Mouse (Mus musculus) bone marrow macrophage, adult 2 months (primary cell): ENCODE data around the gene E130114P18Rik. TPM values are rescaled to one million over a fixed set of nuclear protein-coding genes. Genes with fewer than 3 reads are reported as not detected.

Experiments
- H3K27ac ChIP-seq: 2 replicates; pipeline ENCODE4 v1.5.1; 2012; ENCODE audit warnings: low read depth, low read length; ENCODE audit not compliant: insufficient read depth
- H3K4me1 ChIP-seq: 2 replicates; pipeline ENCODE4 v1.6.1; 2012; ENCODE audit warnings: low read length; ENCODE audit not compliant: control insufficient read depth, insufficient read depth
- H3K4me3 ChIP-seq: 2 replicates; pipeline ENCODE4 v1.5.1; 2012; ENCODE audit warnings: mild to moderate bottlenecking, low read length, moderate library complexity; ENCODE audit not compliant: insufficient read depth
- CTCF ChIP-seq: IDR thresholded peaks from 2 replicates; pipeline ENCODE4 v1.5.1; 2012; ENCODE audit warnings: low read depth, mild to moderate bottlenecking, low read length, moderate library complexity
- POLR2A ChIP-seq: IDR thresholded peaks from 2 replicates; pipeline ENCODE4 v1.6.1; 2012; ENCODE audit warnings: mild to moderate bottlenecking, low read depth, low read length, borderline replicate concordance
- polyA plus RNA-seq: library from polyadenylated mRNA; stranded (reverse); fragments of >200 nt; gene quantifications from 2 replicates; pipeline ENCODE4 v1.2.4, GENCODE M21; 2012; ENCODE audit not compliant: missing spikeins, insufficient read depth, insufficient read length

The E130114P18Rik gene
- polyA plus RNA-seq, 1 experiment, result not detected

DNA sequence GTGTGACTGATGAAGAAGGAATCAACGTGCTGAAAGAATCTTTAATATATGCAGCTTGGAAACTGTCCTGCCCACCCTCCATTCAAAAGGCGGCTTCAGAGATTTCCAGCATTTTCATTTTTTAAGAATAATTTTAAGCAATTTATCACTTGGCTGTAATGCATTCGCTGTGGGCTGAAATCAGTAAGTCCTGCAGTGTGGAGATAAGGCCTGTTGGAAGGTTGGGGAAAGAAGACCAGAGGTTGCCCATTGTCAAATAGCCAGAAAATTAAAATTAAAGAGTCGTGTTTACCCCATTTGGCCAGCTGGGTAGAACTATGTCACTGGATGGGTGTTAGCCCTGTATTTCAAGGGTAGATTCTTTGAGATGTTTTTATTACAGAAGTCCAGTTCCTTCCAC is 168.5 kb downstream of the E130114P18Rik start:
- Histone ChIP-seq H3K4me3 (no peak overlapping the region), H3K4me1 (no peaks in the 10 kb centered on the region), H3K27ac (no peak overlapping the region)
- no peak for TF ChIP-seq CTCF
- TF ChIP-seq POLR2A, result no peak

DNA sequence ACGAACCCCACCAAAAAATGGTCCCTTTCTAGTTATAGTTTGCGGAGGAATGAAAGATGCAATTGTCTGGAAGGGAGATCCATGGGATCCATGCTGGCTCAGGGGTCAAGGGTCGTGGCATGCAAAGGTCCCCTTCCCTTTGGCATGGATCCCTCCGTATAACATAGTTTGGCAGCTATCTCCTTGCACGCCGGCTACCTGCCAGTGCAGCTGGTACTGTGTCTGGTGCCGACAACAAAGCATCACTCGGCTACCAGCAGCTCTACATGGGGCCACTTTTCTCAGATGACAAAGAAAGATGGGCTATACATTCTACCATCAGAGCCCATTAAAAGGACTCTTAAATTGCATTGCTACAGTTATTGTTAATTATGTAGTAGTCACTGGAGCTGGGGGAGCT is 169.2 kb downstream of the E130114P18Rik start:
- no peak for TF ChIP-seq CTCF
- TF ChIP-seq POLR2A, result no peak
- Histone ChIP-seq H3K4me3 (no peak overlapping the region), H3K4me1 (no peaks in the 10 kb centered on the region), H3K27ac (no peak overlapping the region)

DNA sequence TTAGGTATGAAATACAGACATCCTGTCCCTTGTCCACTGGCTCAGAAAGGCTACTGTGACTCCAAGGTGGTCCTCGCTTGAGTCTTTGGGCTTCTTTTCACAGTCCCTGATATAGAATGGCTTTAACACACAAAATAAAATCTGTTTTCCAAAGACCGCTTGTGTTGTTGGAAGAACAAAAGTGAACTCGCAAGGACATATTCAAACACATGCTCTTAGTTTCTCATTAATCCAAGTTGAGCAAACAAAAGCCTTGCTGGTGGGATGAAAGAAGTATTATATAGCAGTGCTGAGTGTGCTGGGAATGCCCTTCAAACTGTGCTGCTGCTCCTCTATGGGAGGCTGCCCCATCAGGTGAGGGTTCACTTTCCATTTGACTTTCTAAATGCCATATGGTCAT is 169.7 kb downstream of the E130114P18Rik start:
- TF ChIP-seq POLR2A (no peak), CTCF (no peak)

DNA sequence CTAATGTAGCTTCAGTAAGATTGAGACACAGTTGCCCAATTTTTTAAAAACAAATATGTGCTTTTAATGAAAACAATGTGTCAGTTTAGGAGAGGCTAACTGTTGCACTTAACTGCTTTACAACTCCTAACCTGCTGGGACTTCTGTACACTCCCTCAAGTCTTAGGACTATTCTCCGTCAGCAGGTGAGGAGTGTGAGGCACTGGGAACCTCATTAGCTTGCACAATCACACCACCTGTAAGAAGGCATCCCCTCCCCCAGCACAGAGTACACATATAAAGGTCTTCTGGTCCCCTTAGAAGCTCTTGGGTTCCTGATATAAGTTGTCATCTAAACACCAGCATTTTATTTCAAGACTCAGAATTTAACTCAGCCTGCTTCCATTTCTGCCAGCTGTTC is 170.7 kb downstream of the E130114P18Rik start:
- no peaks in the 10 kb centered on the region for H3K4me1 ChIP-seq
- no peak overlapping the region for H3K27ac ChIP-seq
- TF ChIP-seq POLR2A, result no peak
- no peak for TF ChIP-seq CTCF
- no peak overlapping the region for H3K4me3 ChIP-seq

More for the DNA sequence above, 169.7 kb downstream of the E130114P18Rik start:
- H3K4me1 ChIP-seq, result no peaks in the 10 kb centered on the region
- H3K27ac ChIP-seq, result no peak overlapping the region
- no peak overlapping the region for H3K4me3 ChIP-seq

DNA sequence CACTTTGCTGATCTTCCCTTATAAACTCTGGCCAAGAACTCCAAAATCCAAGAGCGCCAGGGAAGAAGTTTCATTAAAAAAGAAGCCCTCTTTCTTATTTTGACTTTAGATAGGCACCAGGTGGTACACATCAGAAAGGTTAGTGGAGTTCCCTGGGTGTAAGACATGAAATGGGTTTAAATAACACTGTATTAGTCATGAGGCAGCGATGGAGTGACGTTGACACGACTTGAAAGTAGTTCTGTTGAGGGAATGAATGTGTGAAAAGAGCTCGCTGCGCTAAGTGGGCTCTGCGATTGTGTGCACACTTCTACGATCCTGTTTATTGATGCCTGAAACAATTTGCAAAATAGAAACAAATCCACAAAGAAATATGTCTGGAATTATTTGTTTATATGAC is 171.4 kb downstream of the E130114P18Rik start:
- Histone ChIP-seq H3K27ac (no peak overlapping the region), H3K4me3 (no peak overlapping the region)
- TF ChIP-seq POLR2A (no peak), CTCF (no peak)

DNA sequence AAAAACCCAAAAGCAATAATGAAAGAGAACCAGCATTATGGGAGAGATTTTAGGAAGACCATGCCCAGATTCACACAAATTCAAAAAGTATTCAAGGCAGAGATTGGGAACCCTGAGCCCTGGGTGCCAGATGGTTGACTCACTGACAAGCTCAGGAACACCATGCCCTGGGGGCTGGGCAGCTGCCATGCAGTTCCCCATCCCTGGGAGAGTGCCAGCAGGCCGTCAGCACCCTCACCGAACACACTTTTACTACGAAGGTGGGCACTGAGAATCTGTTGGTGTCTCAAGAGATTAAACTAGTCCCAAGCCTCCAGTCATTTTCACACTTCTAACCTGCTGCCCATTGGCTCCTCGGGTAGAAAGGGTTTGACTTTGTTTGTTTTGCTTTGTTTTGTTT is 175.3 kb downstream of the E130114P18Rik start:
- H3K27ac ChIP-seq, result no peak overlapping the region
- no peaks in the 10 kb centered on the region for H3K4me1 ChIP-seq
- TF ChIP-seq CTCF, result no peak
- no peak for TF ChIP-seq POLR2A
- no peak overlapping the region for H3K4me3 ChIP-seq

More for the DNA sequence above, 171.4 kb downstream of the E130114P18Rik start:
- no peaks in the 10 kb centered on the region for H3K4me1 ChIP-seq

DNA sequence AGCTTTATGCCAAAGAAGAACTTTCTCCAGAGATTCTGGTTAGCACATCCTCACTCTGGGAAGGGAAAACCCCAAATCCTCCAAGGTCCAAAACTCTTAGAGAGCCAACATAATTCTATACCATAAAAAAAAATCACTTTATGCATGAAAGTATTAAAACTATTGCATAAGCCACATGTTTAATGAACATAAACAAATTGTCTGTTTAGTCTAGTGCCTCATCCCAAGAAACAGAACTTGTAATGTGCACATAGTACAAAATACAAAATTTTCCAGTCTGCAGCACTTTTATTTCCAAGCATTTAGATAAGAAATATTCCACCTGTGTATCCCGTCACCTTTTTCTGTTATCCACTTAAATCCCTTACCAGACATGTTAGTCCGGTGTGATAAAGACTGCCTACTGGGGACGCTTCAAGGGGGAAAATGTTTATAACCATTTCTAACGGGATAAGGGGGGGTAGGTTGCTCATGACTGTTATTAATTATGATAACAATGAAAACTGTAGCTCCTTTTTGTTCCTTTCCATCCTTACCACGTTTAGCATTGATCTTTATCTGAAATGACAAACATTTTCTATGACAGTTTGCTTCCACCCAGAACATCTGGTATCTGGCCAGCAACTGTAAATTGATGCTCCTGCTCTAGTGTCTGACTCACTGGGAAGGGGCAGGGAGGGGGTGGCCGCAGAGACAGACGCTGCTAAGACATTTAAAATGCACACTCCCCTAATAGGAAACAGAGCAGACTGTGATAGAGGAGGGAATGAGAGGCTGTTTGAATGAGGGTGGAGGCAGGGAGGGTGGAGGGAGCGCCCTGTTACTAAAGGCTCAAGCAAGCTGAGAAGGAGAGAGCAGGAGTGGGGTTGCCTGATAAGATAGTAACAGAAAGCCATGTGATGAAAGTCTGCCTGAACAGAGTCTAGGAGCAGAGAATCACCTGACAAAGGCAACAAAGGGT is 176.7 kb downstream of the E130114P18Rik start:
- TF ChIP-seq POLR2A, result no peak
- TF ChIP-seq CTCF, result no peak
- Histone ChIP-seq H3K4me3 (no peak overlapping the region), H3K27ac (no peak overlapping the region), H3K4me1 (no peaks in the 10 kb centered on the region)

DNA sequence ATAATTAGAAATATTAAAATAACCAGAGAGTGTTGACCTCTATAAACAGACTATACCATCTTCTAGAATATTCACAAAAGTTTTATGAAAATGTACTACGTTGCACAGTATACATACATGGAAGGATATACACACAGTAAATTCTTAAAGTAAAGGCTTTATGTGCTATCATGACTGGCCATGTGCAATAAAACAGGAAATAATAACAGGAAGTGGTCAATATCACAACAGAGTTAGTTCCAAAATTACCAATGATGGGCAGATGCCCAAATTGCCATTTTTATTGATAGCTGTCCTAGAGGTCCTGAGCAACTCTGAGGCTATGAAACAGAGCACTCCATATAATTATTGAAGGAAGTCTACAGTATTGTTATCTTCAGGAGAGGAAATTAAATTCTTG is 180.4 kb downstream of the E130114P18Rik start:
- Histone ChIP-seq H3K4me1 (no peaks in the 10 kb centered on the region), H3K27ac (no peak overlapping the region), H3K4me3 (no peak overlapping the region)
- TF ChIP-seq POLR2A (no peak), CTCF (no peak)

DNA sequence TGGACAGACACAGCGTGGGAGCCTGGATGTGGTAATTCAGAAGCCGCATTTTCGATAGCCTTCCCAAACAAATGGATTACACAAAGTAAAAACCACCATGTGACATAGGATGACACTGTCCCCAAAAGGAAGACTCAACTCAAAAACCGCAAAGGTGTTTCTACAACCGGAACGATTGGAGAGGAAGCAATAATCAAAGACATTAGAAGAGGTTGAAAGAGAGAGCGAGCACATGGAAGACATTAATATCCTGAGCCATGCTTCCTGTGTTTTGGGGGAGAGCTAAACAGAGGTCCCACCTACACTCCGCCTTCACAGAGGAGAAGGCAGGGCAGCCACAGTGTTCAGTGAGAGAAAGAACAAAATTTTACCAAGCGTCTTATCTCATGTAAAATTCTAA is 181.5 kb downstream of the E130114P18Rik start:
- H3K4me1 ChIP-seq, result no peaks in the 10 kb centered on the region
- TF ChIP-seq CTCF, result no peak
- no peak for TF ChIP-seq POLR2A
- H3K4me3 ChIP-seq, result no peak overlapping the region
- H3K27ac ChIP-seq, result no peak overlapping the region

DNA sequence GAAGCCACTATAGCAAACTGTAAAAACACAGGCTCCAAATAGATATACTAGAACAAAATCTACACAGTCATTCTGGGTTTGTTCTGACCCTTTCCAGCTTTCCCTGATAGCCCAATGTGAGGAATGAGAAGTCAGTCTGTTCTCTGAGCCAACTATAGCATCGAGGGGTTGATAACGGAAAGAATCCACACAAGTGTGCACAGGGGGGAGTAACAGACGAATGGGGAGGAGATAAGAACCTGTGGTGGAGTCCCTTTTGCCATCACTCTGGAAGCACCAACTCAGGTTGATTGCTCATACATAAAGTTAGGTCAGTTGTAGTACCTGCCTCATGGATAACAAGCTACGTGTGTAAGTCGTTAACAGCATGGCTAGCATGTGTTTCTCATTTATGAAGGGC is 184.0 kb downstream of the E130114P18Rik start:
- Histone ChIP-seq H3K4me3 (no peak overlapping the region), H3K27ac (no peak overlapping the region), H3K4me1 (no peaks in the 10 kb centered on the region)
- TF ChIP-seq CTCF, result no peak
- TF ChIP-seq POLR2A, result no peak

DNA sequence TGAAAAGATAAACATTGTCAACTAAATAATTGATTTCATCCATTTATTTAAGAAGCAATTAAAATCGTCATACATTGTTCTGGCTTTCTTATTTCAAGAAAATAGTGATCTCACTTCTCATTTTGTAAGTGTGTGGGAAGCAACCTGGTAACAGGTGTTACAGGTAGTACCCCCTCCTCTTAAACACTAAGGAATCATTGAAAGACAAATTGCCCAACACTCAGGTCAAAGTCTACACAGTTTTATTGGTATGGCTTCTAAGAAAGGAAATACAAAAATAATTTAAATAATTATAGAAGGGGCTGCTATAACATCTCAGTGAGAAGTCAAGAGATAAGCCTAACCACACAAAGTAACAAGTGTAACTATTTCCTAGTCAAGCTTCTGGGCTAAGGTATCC is 188.1 kb downstream of the E130114P18Rik start:
- Histone ChIP-seq H3K4me3 (no peak overlapping the region), H3K4me1 (no peaks in the 10 kb centered on the region), H3K27ac (no peak overlapping the region)
- TF ChIP-seq CTCF, result no peak
